Mouse (Mus musculus) T-cell, adult 2 months (primary cell): ENCODE data around the gene Zfp366.

ENCODE experiments used
- DNase-seq: peaks from one replicate; pipeline ENCODE4 v3.0.0; 2022; ENCODE audit warnings: low spot score

The Zfp366 gene

GRCm38 (mm10) chr13:99186859-99187258, 2.2 kb downstream of the Zfp366 start:
- DNase-seq = no peak

GRCm38 (mm10) chr13:99187456-99187855, 2.8 kb downstream of the Zfp366 start:
- DNase-seq = no peak

- DNase-seq = no peak
Observed at GRCm38 (mm10) chr13:99188625-99189024, 4.0 kb downstream of the Zfp366 start.

GRCm38 (mm10) chr13:99189671-99190070, 5.0 kb downstream of the Zfp366 start:
- DNase-seq = no peak

GRCm38 (mm10) chr13:99190466-99190865, 5.8 kb downstream of the Zfp366 start:
- no peak for DNase-seq

GRCm38 (mm10) chr13:99191063-99191462, 6.4 kb downstream of the Zfp366 start:
- DNase-seq = no peak

GRCm38 (mm10) chr13:99196314-99196713, 11.7 kb downstream of the Zfp366 start:
- DNase-seq = no peak

- DNase-seq = no peak
Observed at GRCm38 (mm10) chr13:99196865-99197264, 12.2 kb downstream of the Zfp366 start.

- no peak for DNase-seq
Observed at GRCm38 (mm10) chr13:99201647-99202574, 17.3 kb downstream of the Zfp366 start.

GRCm38 (mm10) chr13:99207214-99207613, 22.6 kb downstream of the Zfp366 start:
- no peak for DNase-seq

- no peak for DNase-seq
Observed at GRCm38 (mm10) chr13:99209859-99210258, 25.2 kb downstream of the Zfp366 start.

- no peak for DNase-seq
Observed at GRCm38 (mm10) chr13:99210837-99211236, 26.2 kb downstream of the Zfp366 start.

GRCm38 (mm10) chr13:99212976-99213375, 28.4 kb downstream of the Zfp366 start:
- DNase-seq = no peak

- no peak for DNase-seq
Observed at GRCm38 (mm10) chr13:99216005-99216404, 31.4 kb downstream of the Zfp366 start.

- no peak for DNase-seq
Observed at GRCm38 (mm10) chr13:99217984-99218383, 33.4 kb downstream of the Zfp366 start.

GRCm38 (mm10) chr13:99219586-99219985, 35.0 kb downstream of the Zfp366 start:
- DNase-seq = no peak

- DNase-seq = no peak
Observed at GRCm38 (mm10) chr13:99221996-99222395, 37.4 kb downstream of the Zfp366 start.

GRCm38 (mm10) chr13:99222476-99222875, 37.9 kb downstream of the Zfp366 start:
- no peak for DNase-seq

GRCm38 (mm10) chr13:99223321-99223884, 38.8 kb downstream of the Zfp366 start:
- no peak for DNase-seq

GRCm38 (mm10) chr13:99223917-99224316, 39.3 kb downstream of the Zfp366 start:
- DNase-seq = no peak

- no peak for DNase-seq
Observed at GRCm38 (mm10) chr13:99225374-99226240, 41.0 kb downstream of the Zfp366 start.

- no peak for DNase-seq
Observed at GRCm38 (mm10) chr13:99226809-99227208, 42.2 kb downstream of the Zfp366 start.
